Mouse (Mus musculus) cortical plate, adult 2 months (tissue): ENCODE measurements at regions not wholly inside any gene's neighbourhood (a gene's known extent, or its start where the extent isn't known, plus 50 kb on each side); places are given as distances from the start of the nearest gene placed in this dataset.

ENCODE experiments used
- CTCF ChIP-seq: fragments of 200-500 bp; IDR thresholded peaks from 2 replicates; pipeline ENCODE4 v1.5.1; 2011; ENCODE audit warnings: mild to moderate bottlenecking, control low read depth, low read length; ENCODE audit not compliant: insufficient read depth; ENCODE audit errors: extremely low read depth
- POLR2A ChIP-seq: fragments of 200-500 bp; IDR thresholded peaks from 2 replicates; pipeline ENCODE4 v1.6.1; 2011; ENCODE audit warnings: mild to moderate bottlenecking, low read length, control low read depth; ENCODE audit not compliant: insufficient read depth; ENCODE audit errors: extremely low read depth

DNA sequence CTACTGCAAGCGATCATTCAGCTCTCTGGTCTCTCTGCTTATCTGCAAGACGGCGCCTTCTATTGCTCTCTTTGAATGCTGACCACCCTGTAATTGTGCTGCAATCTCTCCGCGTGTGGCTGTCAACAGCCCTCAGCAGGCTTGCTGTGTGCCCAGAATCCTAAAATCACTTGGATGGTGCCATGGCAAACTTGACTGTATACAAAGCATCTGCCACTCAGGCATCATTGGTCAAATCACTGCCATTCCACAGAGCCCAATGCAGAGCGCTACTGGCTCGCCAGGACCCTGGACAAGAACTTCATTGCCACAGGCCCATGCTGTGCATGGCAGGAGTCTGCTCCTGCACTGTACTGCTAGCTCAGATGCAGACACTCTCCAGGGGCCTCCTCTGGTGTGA is 142.3 kb upstream of the Tas2r119 start:
- TF ChIP-seq POLR2A (no peak), CTCF (no peak)
